Mouse (Mus musculus): ENCODE data around the gene Parva. TPM values are rescaled to one million over a fixed set of nuclear protein-coding genes. Genes with fewer than 3 reads are reported as not detected.
A peak's percentile ranks its signal among the peaks of the same experiment; 100 is the strongest.

Parva gene
- polyA plus RNA-seq, 1 experiment from 2014 or later, result 70.0 TPM

GRCm38 (mm10) chr7:112614791-112615668, 187.7 kb downstream of the Parva start:
- Histone ChIP-seq H3K4me1 (ENCODE audit: insufficient read depth, low read depth, low read length) (no peaks in the 10 kb centered on the region), H3K4me2 (replicated peaks; ENCODE audit: low read depth, low read length) (no peak overlapping the region), H3K27me3 (replicated peaks; ENCODE audit: insufficient read depth, low read length) (no peaks in the 10 kb centered on the region), H3K9ac (replicated peaks; ENCODE audit: low read depth) (no peak overlapping the region), H3K9me3 (ENCODE audit: low read length) (no peaks in the 10 kb centered on the region), H3K4me3 (ENCODE audit: low read depth, low read length) (no peak overlapping the region), H3K27ac (ENCODE audit: low read length) (peak overlapping the region; percentile 22; the same call in 1 of the 2 replicates), H3K36me3 (ENCODE audit: insufficient read depth, low read length) (no peaks in the 10 kb centered on the region)
- ATAC-seq (peak; percentile 74), DNase-seq (ENCODE audit: low spot score) (peak; percentile 73)
- 42% methylated on average over 10 of the region's 10 CpGs for WGBS
- TF ChIP-seq EP300 (IDR thresholded peaks at IDR 0.05) (peak; percentile 61), CTCF (IDR thresholded peaks at IDR 0.05) (no peak)

GRCm38 (mm10) chr7:112620322-112621179, 193.2 kb downstream of the Parva start:
- ATAC-seq (peak; percentile 59), DNase-seq (ENCODE audit: low spot score) (peak; percentile 74)
- no peaks in the 10 kb centered on the region for H3K27me3 ChIP-seq (replicated peaks; ENCODE audit: insufficient read depth, low read length)
- TF ChIP-seq EP300 (IDR thresholded peaks at IDR 0.05), result no peak; the same call in 1 of the 2 replicates
- no peak for TF ChIP-seq CTCF (IDR thresholded peaks at IDR 0.05)
- H3K27ac ChIP-seq (ENCODE audit: low read length), result peak overlapping the region; percentile 33
- no peaks in the 10 kb centered on the region for H3K9me3 ChIP-seq (ENCODE audit: low read length)
- H3K4me3 ChIP-seq (ENCODE audit: low read depth, low read length), result peak overlapping the region; percentile 31; the same call in 1 of the 2 replicates
- WGBS, result 49% methylated on average over 22 of the region's 22 CpGs
- peak overlapping the region; percentile 50 for H3K4me2 ChIP-seq (replicated peaks; ENCODE audit: low read depth, low read length)
- H3K9ac ChIP-seq (replicated peaks; ENCODE audit: low read depth), result no peak overlapping the region
- no peaks in the 10 kb centered on the region for H3K36me3 ChIP-seq (ENCODE audit: insufficient read depth, low read length)
- H3K4me1 ChIP-seq (ENCODE audit: insufficient read depth, low read depth, low read length), result no peaks in the 10 kb centered on the region

GRCm38 (mm10) chr7:112627481-112627880, 200.2 kb downstream of the Parva start:
- H3K27me3 ChIP-seq (replicated peaks; ENCODE audit: insufficient read depth, low read length), result no peaks in the 10 kb centered on the region
- H3K27ac ChIP-seq (ENCODE audit: low read length), result no peak overlapping the region
- DNase-seq (ENCODE audit: low spot score) (no peak), ATAC-seq (no peak)
- H3K4me1 ChIP-seq (ENCODE audit: insufficient read depth, low read depth, low read length), result no peaks in the 10 kb centered on the region
- no peaks in the 10 kb centered on the region for H3K9me3 ChIP-seq (ENCODE audit: low read length)
- no peak overlapping the region for H3K9ac ChIP-seq (replicated peaks; ENCODE audit: low read depth)
- no peak overlapping the region for H3K4me2 ChIP-seq (replicated peaks; ENCODE audit: low read depth, low read length)
- 40% methylated on average over 4 of the region's 4 CpGs for WGBS
- H3K4me3 ChIP-seq (ENCODE audit: low read depth, low read length), result no peak overlapping the region
- TF ChIP-seq EP300 (IDR thresholded peaks at IDR 0.05), result no peak
- TF ChIP-seq CTCF (IDR thresholded peaks at IDR 0.05), result no peak
- no peaks in the 10 kb centered on the region for H3K36me3 ChIP-seq (ENCODE audit: insufficient read depth, low read length)

- Histone ChIP-seq H3K4me3 (ENCODE audit: low read depth, low read length) (no peak overlapping the region), H3K36me3 (ENCODE audit: insufficient read depth, low read length) (no peaks in the 10 kb centered on the region), H3K9me3 (ENCODE audit: low read length) (no peaks in the 10 kb centered on the region), H3K27me3 (replicated peaks; ENCODE audit: insufficient read depth, low read length) (no peaks in the 10 kb centered on the region), H3K9ac (replicated peaks; ENCODE audit: low read depth) (no peak overlapping the region), H3K27ac (ENCODE audit: low read length) (peak overlapping the region; percentile 74), H3K4me2 (replicated peaks; ENCODE audit: low read depth, low read length) (no peak overlapping the region), H3K4me1 (ENCODE audit: insufficient read depth, low read depth, low read length) (no peaks in the 10 kb centered on the region)
- TF ChIP-seq EP300 (IDR thresholded peaks at IDR 0.05), result peak; percentile 100
- TF ChIP-seq CTCF (IDR thresholded peaks at IDR 0.05), result no peak
- ATAC-seq (peak; percentile 98), DNase-seq (ENCODE audit: low spot score) (peak; percentile 91)
- 57% methylated on average over 10 of the region's 10 CpGs for WGBS
Observed at GRCm38 (mm10) chr7:112634505-112635213, 207.4 kb downstream of the Parva start.

GRCm38 (mm10) chr7:112635936-112636335, 208.6 kb downstream of the Parva start:
- whole genome bisulfite sequencing, result 92% methylated on average over 2 of the region's 2 CpGs
- TF ChIP-seq CTCF (IDR thresholded peaks at IDR 0.05), result 0 out of 2 replicates have a peak, but pooled peaks have one; percentile 16
- no peak for TF ChIP-seq EP300 (IDR thresholded peaks at IDR 0.05)
- H3K4me3 ChIP-seq (ENCODE audit: low read depth, low read length), result no peak overlapping the region
- H3K27ac ChIP-seq (ENCODE audit: low read length), result no peak overlapping the region
- no peaks in the 10 kb centered on the region for H3K36me3 ChIP-seq (ENCODE audit: insufficient read depth, low read length)
- ATAC-seq (no peak), DNase-seq (ENCODE audit: low spot score) (no peak)
- H3K9ac ChIP-seq (replicated peaks; ENCODE audit: low read depth), result no peak overlapping the region
- no peaks in the 10 kb centered on the region for H3K27me3 ChIP-seq (replicated peaks; ENCODE audit: insufficient read depth, low read length)
- no peaks in the 10 kb centered on the region for H3K4me1 ChIP-seq (ENCODE audit: insufficient read depth, low read depth, low read length)
- no peaks in the 10 kb centered on the region for H3K9me3 ChIP-seq (ENCODE audit: low read length)
- no peak overlapping the region for H3K4me2 ChIP-seq (replicated peaks; ENCODE audit: low read depth, low read length)

Other genes with a start within 250 kb of the Parva start
- 19.7 and 21.5 TPM in 2 replicates for gene Mical2, start 201.6 kb upstream of the Parva start, polyA plus RNA-seq (2015; fragmentation: Nextera tagmentation; extraction: Ambion mirVana)